Mouse (Mus musculus) mouse trophoblast stem cell (cell line): ENCODE measurements around the gene Gnpat.

Experiments
- in situ Hi-C, 2 experiments: fragments of 300-500 bp; cut with MseI, MboI; formaldehyde crosslinking; loops; 2 replicates in 1 of 2; 3 replicates in 1 of 2; pipeline ENCODE4 v1.15.1; 2025

Gene Gnpat

DNA sequence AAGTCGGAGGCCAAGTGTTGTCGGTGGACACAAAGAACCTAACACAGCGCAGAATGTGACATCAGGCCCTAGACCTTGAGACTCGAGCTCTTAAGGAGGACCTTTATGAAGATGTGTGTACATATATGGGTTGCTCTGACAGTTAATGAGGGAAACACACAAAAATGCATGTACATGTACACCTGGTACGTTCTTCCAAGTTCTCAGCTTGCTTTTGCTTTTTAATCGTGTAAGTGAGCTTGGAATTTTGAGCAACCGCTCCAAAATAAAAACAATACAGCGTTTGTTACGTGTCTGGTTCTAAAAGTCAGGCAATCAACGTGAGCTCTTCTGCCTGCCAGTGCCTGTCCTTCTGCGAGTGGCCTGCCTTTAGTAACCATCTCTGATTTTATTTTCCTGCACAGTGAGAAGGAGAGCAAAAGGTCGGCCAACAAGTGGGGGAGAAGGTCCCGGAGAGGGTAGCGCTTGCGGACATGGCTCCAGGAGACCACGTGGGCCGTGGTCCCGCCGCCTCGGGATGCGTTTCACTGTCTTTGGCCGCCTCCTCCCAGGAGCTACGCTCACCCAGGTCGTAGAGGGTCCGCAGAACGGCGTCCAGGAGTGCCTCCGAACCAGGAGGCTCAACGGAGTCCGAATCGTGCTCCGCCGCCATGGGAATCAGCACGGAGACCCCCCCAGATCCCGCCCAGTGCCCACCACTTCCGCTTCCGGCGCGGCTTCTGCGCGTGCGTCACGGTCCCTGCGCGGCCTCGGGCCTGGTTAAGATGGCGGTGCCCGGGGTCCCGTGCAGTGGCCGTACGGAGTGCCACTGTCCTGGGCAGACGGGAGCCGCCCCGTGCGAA, at the start of gene Gnpat, which contains the start of gene 2810004N23Rik:
Gene Gnpat, plus strand, starts transcription at position 713 of the 842 bp plus-strand sequence.
Gene 2810004N23Rik, minus strand, starts transcription at position 800 of the 842 bp plus-strand sequence.
- in situ Hi-C loops: no loop called here

DNA sequence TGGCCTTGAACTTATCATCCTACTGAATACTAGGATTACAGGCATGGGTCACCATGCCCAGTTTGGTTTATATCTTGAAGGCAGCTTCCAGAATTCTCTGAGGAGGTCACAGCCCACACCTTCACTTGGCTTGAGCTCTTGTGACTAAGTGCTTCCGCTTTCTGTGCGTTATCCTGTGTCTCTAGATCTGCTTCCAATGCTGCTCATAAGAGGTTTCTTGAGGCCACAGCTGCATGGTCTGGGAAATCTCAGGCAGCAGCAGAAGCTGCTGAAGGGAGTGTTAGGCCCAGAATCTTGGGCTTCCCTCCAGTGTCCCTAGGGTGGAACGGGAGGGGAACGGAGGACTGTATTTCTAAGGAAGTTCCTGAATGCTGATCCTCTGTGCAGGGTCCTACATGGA, 49.5 kb upstream of the Gnpat start:
- in situ Hi-C loops: no loop called here

DNA sequence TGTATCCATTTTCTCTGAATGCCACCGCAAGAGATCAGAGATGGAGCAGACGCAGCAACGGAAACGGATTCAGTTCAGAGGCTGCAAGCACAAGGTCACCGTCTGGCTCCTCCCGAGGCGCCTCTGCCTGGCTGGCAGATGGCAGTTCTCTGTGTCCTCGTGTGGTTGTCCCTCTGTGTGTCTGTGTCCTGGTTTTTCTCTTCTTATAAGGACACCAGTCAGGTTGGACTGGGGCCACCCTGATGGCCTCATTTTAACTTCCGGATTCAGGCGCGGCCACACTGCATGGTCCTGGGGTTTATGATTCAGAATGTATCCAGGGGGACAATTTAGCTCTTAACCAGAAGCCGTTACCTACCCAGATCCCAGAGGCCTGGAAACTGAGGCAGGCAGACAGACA, 47.0 kb upstream of the Gnpat start:
- in situ Hi-C loops: no loop called here

DNA sequence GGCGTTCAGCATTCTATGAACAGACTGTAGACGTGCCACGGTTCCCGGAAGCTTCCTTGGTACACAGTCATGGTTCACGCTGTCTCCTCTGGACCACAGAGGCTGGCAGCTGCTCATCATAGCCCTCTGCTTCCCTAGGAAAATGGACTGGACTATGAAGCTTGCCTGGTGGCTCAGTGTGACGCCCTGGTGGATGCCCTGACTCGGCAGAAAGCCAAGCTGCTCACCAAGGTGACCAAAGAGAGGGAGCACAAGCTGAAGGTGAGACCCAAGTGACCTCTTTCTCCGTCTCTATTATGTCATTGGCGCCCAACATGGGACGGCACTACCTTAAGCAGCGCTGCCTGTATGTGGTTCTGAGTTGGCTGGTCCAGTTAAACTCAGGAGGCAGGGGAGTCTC, 46.0 kb upstream of the Gnpat start:
- in situ Hi-C loops: no loop called here

GRCm38 (mm10) chr8:124817361-124817760, 45.5 kb upstream of the Gnpat start:
- in situ Hi-C loops: no loop called here

- in situ Hi-C loops: no loop called here
Observed at GRCm38 (mm10) chr8:124819612-124820115, 43.2 kb upstream of the Gnpat start.

DNA sequence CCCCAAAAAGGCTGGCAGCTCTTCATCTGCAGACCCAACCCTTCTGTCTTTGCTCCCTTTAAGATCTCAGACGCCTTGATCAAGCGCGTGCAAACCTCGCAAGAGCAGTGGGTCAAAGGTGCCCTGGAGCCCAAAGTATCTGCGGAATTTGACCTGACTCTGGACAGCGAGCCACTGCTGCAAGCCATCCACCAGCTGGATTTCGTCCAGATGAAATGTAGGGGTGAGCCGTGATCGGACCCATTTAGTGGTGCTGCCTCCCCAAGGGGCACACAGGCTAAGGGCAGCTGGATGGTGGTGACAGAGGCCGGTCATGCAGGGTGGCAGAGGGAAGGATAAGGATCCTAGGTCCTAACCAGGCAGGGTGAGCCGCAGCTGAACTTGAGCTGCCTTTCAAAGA, 42.7 kb upstream of the Gnpat start:
- in situ Hi-C loops: no loop called here

GRCm38 (mm10) chr8:124823497-124823896, 39.3 kb upstream of the Gnpat start:
- in situ Hi-C loops: no loop called here

GRCm38 (mm10) chr8:124826658-124827057, 36.2 kb upstream of the Gnpat start:
- in situ Hi-C loops: no loop called here

DNA sequence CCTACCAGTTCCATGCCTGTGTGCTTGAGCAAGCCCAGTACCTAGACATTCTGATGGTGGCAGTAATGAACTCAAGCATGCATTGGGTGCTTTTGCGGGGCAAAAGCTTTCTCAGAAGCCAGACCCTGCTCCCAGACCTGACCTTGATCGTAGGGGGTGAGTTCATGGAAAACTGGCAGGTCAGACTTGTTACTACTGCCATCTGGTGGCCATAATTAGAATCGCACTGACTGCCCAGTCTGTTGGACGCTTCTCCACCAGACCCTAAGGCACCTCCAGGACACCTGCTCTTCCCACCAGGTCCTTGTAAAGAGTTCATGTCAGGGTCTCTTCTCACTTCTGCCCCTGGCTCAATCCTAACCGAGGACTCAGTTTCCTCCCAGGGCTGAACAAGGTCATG, 35.4 kb upstream of the Gnpat start:
- in situ Hi-C loops: no loop called here

- in situ Hi-C loops: no loop called here
Observed at GRCm38 (mm10) chr8:124828561-124829240, 34.1 kb upstream of the Gnpat start.

DNA sequence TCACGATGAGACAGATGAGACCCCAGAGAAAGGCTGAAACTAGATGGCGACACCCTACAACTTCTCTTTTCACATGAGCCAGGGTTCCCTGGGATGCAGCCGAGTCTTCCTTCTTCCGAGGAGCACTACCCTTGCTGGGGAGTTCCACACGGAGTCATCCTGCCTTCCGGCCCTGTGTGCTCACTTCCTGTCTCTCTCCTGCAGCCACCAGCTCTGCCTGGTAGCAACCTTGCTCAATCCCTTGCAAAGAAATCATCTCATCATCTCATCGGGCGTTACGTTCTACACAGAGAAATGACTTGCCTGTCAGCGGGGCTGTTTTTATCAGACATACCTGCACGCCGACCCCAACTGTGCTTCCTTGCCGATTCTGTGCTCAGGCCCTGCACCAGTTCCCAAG, 32.8 kb upstream of the Gnpat start:
- in situ Hi-C loops: no loop called here

DNA sequence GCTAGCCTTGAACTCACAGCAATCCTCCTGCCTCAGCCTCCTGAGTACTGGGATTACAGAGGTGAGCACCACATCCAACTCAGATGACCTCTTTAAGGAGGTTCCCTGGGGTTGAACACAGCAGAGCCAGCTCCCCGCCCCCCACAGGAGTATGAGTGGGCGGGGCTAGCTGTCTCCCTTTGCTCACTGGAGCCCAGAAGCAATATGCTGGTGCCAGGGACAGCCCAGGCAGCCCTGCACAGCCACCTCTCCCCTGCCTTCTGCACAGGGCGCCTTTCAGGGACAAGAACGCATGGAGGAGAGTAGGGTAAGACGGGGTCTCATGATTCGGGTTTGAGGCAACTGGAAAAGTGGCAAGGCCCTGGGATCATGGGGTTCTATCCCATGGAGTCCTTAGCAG, 31.3 kb upstream of the Gnpat start:
- in situ Hi-C loops: no loop called here

- in situ Hi-C loops: no loop called here
Observed at GRCm38 (mm10) chr8:124831941-124832340, 30.9 kb upstream of the Gnpat start.

- in situ Hi-C loops: no loop called here
Observed at GRCm38 (mm10) chr8:124833430-124834205, 29.2 kb upstream of the Gnpat start.

DNA sequence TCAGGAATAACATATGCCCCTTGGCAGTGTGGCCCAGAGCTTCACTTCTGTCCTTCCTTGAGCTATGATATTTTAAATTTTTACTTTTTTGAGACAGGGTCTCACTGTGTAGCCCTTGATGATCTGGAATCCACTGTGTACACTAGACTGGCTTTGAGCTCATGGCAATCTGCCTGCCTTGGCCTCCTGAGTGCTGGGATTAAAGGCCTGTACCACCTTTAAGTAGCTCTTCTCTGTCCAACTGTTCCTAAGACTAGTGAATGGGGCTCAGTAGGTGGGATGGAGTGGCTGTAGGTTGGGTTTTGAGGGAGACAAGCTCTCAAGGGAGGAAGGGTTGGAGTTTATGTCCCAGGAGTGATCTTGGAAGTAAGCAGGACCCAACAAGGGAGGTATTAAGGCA, 27.0 kb upstream of the Gnpat start:
- in situ Hi-C loops: no loop called here

- in situ Hi-C loops: no loop called here
Observed at GRCm38 (mm10) chr8:124836273-124836672, 26.6 kb upstream of the Gnpat start.

DNA sequence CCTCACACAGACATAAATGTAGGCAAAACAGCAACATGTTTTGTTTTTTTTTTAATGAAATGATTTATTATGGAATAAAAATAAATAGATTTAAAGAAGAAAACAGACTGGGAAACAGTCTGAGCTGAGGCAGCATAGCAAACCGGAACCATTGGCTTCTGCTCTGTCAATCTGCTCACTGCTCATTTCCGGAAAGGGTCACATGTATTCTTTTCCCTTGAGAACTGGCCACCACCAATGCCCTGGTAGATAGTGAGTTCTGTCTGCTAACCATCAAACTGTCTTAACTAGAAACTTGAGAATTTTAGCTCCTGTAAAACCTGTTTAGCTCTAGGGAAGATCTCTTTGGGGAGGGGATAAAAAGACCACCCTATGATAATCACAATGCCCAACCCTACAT, 25.9 kb upstream of the Gnpat start:
- in situ Hi-C loops: no loop called here

GRCm38 (mm10) chr8:124837956-124838355, 24.9 kb upstream of the Gnpat start:
- in situ Hi-C loops: no loop called here

DNA sequence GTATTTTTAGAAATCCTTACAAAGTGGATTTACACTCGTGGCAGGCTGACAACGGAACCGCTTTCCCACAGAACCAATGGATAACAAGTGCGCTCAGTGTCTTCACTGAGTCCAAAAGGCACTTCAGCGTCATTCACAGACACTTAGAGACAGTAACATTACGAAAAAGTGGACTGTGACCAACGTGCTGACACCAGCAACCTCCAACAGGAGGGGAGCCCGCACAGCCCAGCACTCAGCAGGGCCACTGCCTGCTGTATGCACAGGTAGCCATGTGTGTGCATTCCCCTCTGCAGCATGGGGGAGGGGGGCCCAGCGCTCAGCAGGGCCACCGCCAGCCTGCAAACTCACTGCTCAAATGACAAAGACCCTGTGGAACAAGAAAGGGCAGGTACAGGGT, 23.5 kb upstream of the Gnpat start:
- in situ Hi-C loops: no loop called here

GRCm38 (mm10) chr8:124840900-124841299, 21.9 kb upstream of the Gnpat start:
- in situ Hi-C loops: no loop called here

GRCm38 (mm10) chr8:124841775-124842174, 21.1 kb upstream of the Gnpat start:
- in situ Hi-C loops: no loop called here
